Mouse (Mus musculus) heart, embryonic 15.5 days (tissue): ENCODE data around the gene Plpp4. TPM values are rescaled to one million over a fixed set of nuclear protein-coding genes. Genes with fewer than 3 reads are reported as not detected.

Source experiments
- ATAC-seq: fragments of 200-750 bp; cut with Nextera tagmentation; replicated peaks from 2 replicates; pipeline ENCODE4 v1.8.0; 2017; ENCODE audit warnings: low read depth, moderate TSS enrichment; ENCODE audit not compliant: insufficient number of reproducible peaks, insufficient read depth, low FRiP score
- H3K27ac ChIP-seq: fragments of 300-500 bp; sonication (generic); 2 replicates; pipeline ENCODE4 v1.5.1; 2015; ENCODE audit warnings: mild to moderate bottlenecking, inconsistent platforms
- H3K27me3 ChIP-seq: fragments of 300-500 bp; sonication (generic); 2 replicates; pipeline ENCODE4 v1.6.1; 2015; ENCODE audit warnings: inconsistent platforms
- H3K36me3 ChIP-seq: fragments of 300-500 bp; sonication (generic); 2 replicates; pipeline ENCODE4 v1.6.1; 2015; ENCODE audit warnings: mild to moderate bottlenecking, inconsistent platforms
- H3K4me1 ChIP-seq: fragments of 300-500 bp; sonication (generic); replicated peaks from 2 replicates; pipeline ENCODE4 v1.6.1; 2015; ENCODE audit warnings: inconsistent platforms
- H3K4me2 ChIP-seq: fragments of 300-500 bp; sonication (generic); 2 replicates; pipeline ENCODE4 v1.6.1; 2015; ENCODE audit warnings: inconsistent platforms, mild to moderate bottlenecking, moderate library complexity
- H3K4me3 ChIP-seq: fragments of 300-500 bp; sonication (generic); 2 replicates; pipeline ENCODE4 v1.5.1; 2015; ENCODE audit warnings: mild to moderate bottlenecking, inconsistent platforms
- H3K9ac ChIP-seq: fragments of 300-500 bp; sonication (generic); 2 replicates; pipeline ENCODE4 v1.6.1; 2015; ENCODE audit warnings: mild to moderate bottlenecking, inconsistent platforms
- H3K9me3 ChIP-seq: fragments of 300-500 bp; sonication (generic); replicated peaks from 2 replicates; pipeline ENCODE4 v1.6.1; 2016; ENCODE audit warnings: inconsistent platforms
- WGBS: fragments of 180-500 bp; shearing (Covaris S2); methylation state at CpG from one replicate; pipeline ENCODE4 v1.1.7; 2015; ENCODE audit warnings: mixed read lengths; 5-methylcytosine and 5-hydroxymethylcytosine counted together
- polyA plus RNA-seq: library from polyadenylated mRNA; unstranded; fragments of >200 nt; fragmentation: Nextera tagmentation; extraction: Ambion mirVana; gene quantifications from 2 replicates; pipeline ENCODE4 v1.2.1, GENCODE M21; 2015

Gene Plpp4
- polyA plus RNA-seq, 1 experiment from 2014 or later: 0.33 TPM

DNA sequence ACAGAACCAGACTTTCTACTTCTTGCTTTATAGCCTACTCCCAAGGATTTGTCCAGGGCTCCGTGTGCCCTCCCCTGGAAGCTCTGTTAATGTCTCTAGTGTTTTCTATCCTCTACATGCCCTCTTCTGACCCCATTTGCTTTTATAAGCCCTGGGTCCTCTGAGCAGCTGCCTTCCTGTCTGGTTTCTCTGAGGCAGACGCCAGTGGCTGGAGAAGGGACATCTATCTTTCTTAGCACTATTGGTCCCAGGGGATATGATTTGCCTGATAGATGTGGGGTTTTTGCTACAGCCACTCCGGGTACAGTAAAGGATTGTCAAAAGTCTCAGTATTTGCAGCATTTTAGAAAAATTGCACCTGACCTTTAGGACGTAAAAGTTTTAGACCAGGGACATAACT is 46.5 kb downstream of the Plpp4 start:
- Histone ChIP-seq H3K36me3 (no peaks in the 10 kb centered on the region), H3K27ac (no peak overlapping the region), H3K9ac (no peak overlapping the region), H3K4me1 (0 out of 2 replicates have a peak, but pooled peaks cover 5% of the 10 kb centered on the region), H3K27me3 (no peaks in the 10 kb centered on the region), H3K9me3 (no peaks in the 10 kb centered on the region), H3K4me2 (no peak overlapping the region), H3K4me3 (no peak overlapping the region)
- ATAC-seq: no peak
- WGBS: 55% methylated on average over 4 of the region's 4 CpGs

DNA sequence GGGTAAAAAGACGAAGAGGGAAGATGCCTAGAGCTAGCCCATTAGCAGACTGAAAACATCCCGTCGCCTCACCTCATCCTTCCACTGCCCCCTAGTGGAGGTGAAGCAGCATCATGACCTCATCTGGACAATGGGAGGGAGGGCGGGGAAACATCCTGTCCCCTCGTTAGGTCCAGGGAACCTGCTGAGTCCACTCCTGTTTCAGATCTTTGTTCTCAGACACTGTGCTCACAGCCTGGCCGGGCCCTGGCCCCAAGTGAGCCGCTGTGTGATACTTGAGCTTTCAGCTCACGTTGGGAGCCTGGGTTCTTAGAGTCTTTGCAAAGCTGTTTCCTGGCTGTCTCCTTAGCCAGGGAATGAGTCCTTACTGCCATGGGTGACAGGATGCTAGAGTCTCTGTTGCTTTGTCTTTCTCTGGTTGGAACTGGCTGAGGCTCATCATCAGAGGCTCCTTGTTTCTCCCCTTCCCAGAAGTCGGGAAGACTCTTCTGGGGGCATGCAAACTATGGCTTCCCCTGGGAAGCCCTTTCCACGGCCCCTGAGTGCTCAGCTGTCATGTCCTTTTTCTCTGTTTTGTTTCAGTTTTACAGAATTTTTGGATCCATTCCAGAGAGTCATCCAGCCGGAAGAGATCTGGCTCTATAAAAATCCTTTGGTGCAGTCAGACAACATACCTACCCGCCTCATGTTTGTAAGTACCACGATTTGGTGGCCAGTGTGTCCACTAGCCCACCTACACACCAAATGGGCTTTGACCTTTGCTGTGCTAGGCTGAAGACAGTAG is 50.4 kb downstream of the Plpp4 start:
- WGBS: 22% methylated on average over 13 of the region's 13 CpGs
- no peak; the same call in 1 of the 2 replicates for ATAC-seq
- no peak overlapping the region for H3K9ac ChIP-seq
- H3K4me1 ChIP-seq: 0 out of 2 replicates have a peak, but pooled peaks cover 5% of the 10 kb centered on the region
- H3K4me2 ChIP-seq: no peak overlapping the region
- H3K36me3 ChIP-seq: no peaks in the 10 kb centered on the region
- no peaks in the 10 kb centered on the region for H3K27me3 ChIP-seq
- no peak overlapping the region for H3K4me3 ChIP-seq
- no peak overlapping the region for H3K27ac ChIP-seq
- H3K9me3 ChIP-seq: no peaks in the 10 kb centered on the region

DNA sequence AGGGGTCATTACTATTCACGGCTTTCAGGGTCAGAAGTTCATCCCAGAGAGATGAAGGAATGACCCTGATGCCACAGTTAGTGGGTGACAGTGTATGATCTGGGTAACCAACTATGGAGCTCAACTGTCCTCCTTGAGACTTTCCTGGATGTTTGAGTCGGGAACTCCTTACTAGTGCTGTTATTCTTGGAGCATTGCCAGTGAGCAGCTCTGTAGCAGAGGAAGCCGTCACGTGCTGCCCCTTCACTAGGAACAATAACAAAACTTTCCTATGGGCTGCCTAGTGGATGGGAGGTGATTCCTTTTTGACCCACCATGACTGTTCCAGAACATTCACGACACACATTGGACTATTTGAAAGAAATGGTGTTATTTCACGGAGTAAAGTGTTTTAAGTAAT is 51.8 kb downstream of the Plpp4 start:
- Histone ChIP-seq H3K9me3 (no peaks in the 10 kb centered on the region), H3K4me1 (0 out of 2 replicates have a peak, but pooled peaks cover 5% of the 10 kb centered on the region), H3K27me3 (no peaks in the 10 kb centered on the region), H3K4me3 (no peak overlapping the region), H3K27ac (no peak overlapping the region), H3K4me2 (no peak overlapping the region), H3K36me3 (no peaks in the 10 kb centered on the region), H3K9ac (no peak overlapping the region)
- 34% methylated on average over 6 of the region's 6 CpGs for WGBS
- ATAC-seq: no peak

DNA sequence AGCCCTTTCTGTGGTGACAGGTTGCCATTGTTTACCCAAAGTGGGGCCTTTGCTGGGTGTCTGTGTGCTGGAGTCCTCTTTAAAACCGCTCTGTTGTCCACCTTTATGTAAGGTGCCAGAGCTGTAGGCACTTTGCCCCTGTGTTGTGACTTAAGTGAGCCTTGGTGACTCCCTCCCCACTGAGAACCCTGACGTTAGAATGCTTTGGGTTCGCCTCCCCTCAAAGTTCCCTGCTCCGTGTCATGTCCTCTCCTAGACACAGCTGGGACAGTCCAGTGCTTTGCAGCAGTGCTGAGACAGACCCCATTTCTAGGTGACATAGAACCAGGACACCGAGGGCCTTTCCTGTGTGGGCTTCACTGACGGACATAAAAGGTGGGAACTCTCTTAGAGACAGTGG is 55.7 kb downstream of the Plpp4 start:
- ATAC-seq: no peak
- WGBS: 52% methylated on average over 6 of the region's 6 CpGs

DNA sequence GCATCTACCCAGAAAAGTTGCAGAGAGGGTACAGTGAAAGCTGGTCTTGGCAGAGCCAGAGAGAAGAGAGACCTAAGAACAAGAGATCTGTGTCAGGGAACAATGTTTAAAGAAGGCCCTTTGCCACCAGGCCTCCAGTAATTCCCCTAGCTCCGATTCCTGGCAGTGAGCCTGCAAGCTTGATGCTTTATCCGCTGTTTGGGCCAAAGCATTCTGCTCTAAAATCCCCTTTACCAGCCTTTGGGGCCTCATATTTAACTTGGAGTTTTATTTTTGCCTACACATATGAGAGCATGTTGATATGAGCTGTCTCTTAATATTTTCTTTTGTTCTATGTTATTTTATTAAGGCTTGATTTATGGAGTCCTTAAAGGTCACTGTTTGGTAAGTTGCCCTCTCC is 57.1 kb downstream of the Plpp4 start:
- Histone ChIP-seq H3K4me1 (no peaks in the 10 kb centered on the region), H3K27me3 (no peaks in the 10 kb centered on the region), H3K9ac (no peak overlapping the region), H3K9me3 (no peaks in the 10 kb centered on the region), H3K27ac (no peak overlapping the region), H3K36me3 (no peaks in the 10 kb centered on the region), H3K4me2 (no peak overlapping the region), H3K4me3 (no peak overlapping the region)
- no peak for ATAC-seq
- WGBS: 59% methylated on average over 2 of the region's 2 CpGs

More for the DNA sequence above, 55.7 kb downstream of the Plpp4 start:
- Histone ChIP-seq H3K4me2 (no peak overlapping the region), H3K27me3 (no peaks in the 10 kb centered on the region), H3K9me3 (no peaks in the 10 kb centered on the region), H3K4me3 (no peak overlapping the region), H3K36me3 (no peaks in the 10 kb centered on the region), H3K4me1 (no peaks in the 10 kb centered on the region), H3K9ac (no peak overlapping the region), H3K27ac (no peak overlapping the region)

DNA sequence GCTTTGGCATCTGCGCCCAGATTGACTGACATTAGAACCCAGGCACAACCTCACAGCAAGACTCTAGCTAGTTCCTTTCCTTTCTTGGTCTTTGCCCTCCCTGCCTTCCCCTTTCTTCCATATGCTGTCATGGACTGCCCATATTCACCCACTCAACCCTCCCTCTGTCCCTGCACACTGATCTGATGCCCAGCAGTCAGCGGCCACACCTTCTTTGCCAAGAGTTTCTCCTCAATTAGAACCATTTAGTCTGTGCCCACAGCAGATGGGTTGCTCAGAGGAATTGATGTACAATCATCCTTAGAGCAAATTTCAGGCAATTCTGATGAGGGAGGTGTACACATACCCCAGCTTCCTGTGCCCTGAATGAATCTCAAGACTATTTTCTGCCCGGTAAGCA is 83.3 kb downstream of the Plpp4 start:
- Histone ChIP-seq H3K4me3 (no peak overlapping the region), H3K4me1 (no peaks in the 10 kb centered on the region), H3K9ac (no peak overlapping the region), H3K27ac (no peak overlapping the region), H3K4me2 (no peak overlapping the region), H3K36me3 (no peaks in the 10 kb centered on the region), H3K9me3 (no peaks in the 10 kb centered on the region; the same call in 1 of the 2 replicates), H3K27me3 (no peaks in the 10 kb centered on the region)
- ATAC-seq: no peak
- WGBS: 87% methylated on average over 3 of the region's 3 CpGs

DNA sequence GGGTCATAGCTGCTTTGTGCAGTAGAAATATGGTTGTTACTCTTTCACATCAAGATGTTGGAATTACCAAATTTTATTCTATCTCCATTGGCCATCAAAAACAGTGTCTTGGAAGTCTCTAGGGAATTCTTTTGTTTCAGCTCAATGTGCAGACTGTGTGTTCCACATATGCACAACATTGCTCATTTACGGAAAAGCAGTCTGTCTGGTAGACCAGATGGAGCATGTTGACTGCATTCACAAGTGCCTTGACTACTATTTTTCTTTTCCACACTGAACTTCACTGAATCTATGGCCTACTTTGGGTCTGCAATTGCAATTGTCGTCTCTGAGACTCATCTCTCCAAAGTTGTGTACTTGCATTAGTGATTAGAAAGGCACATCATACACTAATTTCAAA is 98.7 kb downstream of the Plpp4 start:
- Histone ChIP-seq H3K9me3 (no peaks in the 10 kb centered on the region), H3K4me3 (no peak overlapping the region), H3K4me1 (no peaks in the 10 kb centered on the region), H3K9ac (no peak overlapping the region), H3K36me3 (no peaks in the 10 kb centered on the region), H3K4me2 (no peak overlapping the region), H3K27me3 (no peaks in the 10 kb centered on the region), H3K27ac (no peak overlapping the region)
- 79% methylated on average over 2 of the region's 2 CpGs for WGBS
- ATAC-seq: no peak

DNA sequence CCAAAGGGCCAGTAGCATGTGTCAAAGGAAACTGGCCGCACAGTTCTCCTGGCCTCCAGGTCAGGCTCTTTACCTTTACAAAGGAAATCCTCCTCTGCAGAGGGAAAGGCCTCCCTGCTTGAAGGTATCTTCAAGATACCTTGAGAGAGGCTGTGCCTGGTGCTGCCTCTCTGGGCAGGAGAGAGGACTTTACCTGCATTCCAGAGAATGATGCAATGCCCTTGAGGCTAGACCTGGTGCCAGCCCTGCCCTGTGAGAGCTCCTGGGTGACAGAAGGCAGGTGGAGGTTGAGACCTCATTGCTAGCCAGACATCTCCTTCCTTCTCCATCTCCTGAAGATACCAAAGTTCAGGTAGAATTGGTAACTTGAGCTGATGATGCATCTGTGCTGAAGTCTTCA is 118.5 kb downstream of the Plpp4 start:
- WGBS: 81% methylated on average over 1 of the region's 1 CpGs
- no peak for ATAC-seq
- no peak overlapping the region for H3K4me3 ChIP-seq
- no peak overlapping the region for H3K9ac ChIP-seq
- no peak overlapping the region for H3K4me2 ChIP-seq
- H3K27ac ChIP-seq: no peak overlapping the region
- no peaks in the 10 kb centered on the region for H3K36me3 ChIP-seq
- no peaks in the 10 kb centered on the region for H3K9me3 ChIP-seq
- H3K4me1 ChIP-seq: no peaks in the 10 kb centered on the region
- H3K27me3 ChIP-seq: no peaks in the 10 kb centered on the region

DNA sequence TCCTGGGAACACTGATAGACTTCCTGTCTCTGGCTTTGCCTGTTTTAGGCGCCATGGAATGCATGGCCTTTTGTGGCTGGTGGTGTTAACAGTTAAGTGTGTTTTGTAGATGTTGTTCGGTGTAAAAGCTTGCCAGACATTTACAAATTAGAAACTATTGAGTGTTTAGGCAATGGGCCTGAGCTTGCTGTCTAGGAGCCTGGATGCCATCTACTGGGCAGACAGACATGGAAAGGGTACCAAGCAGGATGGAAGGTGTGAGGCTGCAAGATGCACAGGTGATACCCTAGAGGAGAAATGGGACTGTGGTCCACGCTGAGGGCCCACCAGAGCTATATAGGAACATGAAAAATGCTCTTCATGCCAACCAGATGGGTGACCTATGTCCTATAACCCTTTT is 128.3 kb downstream of the Plpp4 start:
- WGBS: 45% methylated on average over 3 of the region's 3 CpGs
- H3K4me3 ChIP-seq: no peak overlapping the region

DNA sequence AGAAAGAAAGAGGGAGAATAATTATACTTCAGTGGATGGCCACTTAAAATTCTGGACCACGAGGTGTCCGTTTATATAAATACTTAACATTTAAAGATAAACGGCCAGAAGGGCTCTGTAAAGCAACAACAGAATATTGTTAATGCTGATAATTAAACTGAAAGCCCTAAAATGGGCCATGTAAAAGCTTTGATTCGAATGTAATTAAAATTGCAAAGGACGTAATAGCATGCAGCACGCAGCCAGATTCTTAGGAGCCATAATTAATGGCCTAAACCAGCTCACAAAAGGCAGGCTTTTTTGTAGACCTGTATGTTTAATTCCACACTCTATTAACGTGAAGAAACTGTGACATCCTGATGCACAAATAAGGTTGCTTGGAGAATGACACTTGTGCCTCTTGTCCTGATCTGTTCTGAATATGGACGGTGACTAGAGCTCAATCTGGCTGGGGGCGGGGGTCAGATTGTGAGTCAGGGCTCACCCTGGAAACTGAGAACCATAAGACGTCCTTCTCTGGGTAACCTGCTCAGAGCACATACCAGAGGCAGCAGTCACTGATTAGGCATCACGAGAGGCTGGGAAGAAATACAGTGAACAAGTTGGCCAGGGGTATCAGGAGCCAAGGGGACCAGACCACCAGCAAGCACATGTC is 136.1 kb downstream of the Plpp4 start:
- no peaks in the 10 kb centered on the region for H3K36me3 ChIP-seq
- ATAC-seq: no peak
- H3K4me3 ChIP-seq: no peak overlapping the region
- WGBS: 68% methylated on average over 11 of the region's 11 CpGs
- no peaks in the 10 kb centered on the region for H3K4me1 ChIP-seq
- no peaks in the 10 kb centered on the region for H3K27me3 ChIP-seq
- H3K4me2 ChIP-seq: no peak overlapping the region
- no peaks in the 10 kb centered on the region for H3K9me3 ChIP-seq
- H3K9ac ChIP-seq: no peak overlapping the region
- H3K27ac ChIP-seq: no peak overlapping the region

More for the DNA sequence above, 128.3 kb downstream of the Plpp4 start:
- Histone ChIP-seq H3K9ac (no peak overlapping the region), H3K4me1 (no peaks in the 10 kb centered on the region), H3K27me3 (no peaks in the 10 kb centered on the region), H3K36me3 (no peaks in the 10 kb centered on the region), H3K4me2 (no peak overlapping the region), H3K9me3 (no peaks in the 10 kb centered on the region), H3K27ac (no peak overlapping the region)
- no peak for ATAC-seq

DNA sequence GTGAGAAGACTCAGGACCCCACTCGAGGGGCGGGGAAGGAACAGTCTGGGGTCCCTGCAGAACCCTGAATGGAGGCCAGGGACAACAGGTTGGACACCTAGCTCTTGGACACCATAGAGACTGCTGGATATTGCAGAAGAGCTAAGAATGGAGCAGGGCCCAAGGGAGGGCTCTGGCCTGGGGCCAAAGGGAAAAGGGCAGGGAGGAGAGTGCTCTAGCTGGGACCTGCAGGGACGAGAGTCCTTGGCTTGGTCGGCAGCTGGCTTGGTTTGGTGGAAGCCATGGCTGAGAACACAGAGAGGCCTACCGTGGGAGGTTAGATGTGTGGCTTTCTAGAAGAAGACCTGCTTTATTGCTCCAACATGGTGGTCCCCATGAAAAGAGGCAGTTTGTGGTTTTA is 139.7 kb downstream of the Plpp4 start:
- no peaks in the 10 kb centered on the region for H3K36me3 ChIP-seq
- ATAC-seq: no peak
- WGBS: 77% methylated on average over 5 of the region's 5 CpGs
- H3K4me3 ChIP-seq: no peak overlapping the region
- no peak overlapping the region for H3K27ac ChIP-seq
- H3K4me2 ChIP-seq: no peak overlapping the region
- no peaks in the 10 kb centered on the region for H3K9me3 ChIP-seq
- H3K4me1 ChIP-seq: no peaks in the 10 kb centered on the region
- H3K9ac ChIP-seq: no peak overlapping the region
- no peaks in the 10 kb centered on the region for H3K27me3 ChIP-seq

DNA sequence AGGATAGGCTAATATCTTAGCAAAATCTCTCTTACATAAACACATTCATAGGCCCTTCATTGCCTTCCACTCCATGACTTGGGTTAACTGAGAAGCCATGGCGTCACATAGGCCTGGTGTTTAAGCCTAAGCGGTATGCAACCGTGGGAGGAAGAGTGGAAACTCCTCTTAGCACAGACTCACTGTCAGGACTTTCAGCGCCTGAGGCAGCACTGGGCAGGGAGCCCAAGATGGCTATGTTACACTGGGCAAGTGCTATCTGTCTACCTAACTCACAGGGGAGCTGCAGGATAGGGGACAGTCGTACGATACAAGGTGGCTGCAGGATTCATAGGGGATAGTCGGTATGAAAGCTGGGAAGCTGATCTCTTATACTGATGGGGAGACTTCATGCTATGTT is 142.2 kb downstream of the Plpp4 start:
- Histone ChIP-seq H3K4me3 (no peak overlapping the region), H3K4me2 (no peak overlapping the region), H3K9ac (no peak overlapping the region), H3K4me1 (no peaks in the 10 kb centered on the region), H3K36me3 (no peaks in the 10 kb centered on the region), H3K27me3 (no peaks in the 10 kb centered on the region), H3K27ac (no peak overlapping the region), H3K9me3 (no peaks in the 10 kb centered on the region)
- ATAC-seq: no peak
- 71% methylated on average over 7 of the region's 7 CpGs for WGBS
